Mouse (Mus musculus): ENCODE data around the gene Rbm38. TPM values are rescaled to one million over a fixed set of nuclear protein-coding genes. Genes with fewer than 3 reads are reported as not detected.

Gene Rbm38
- polyA plus RNA-seq, 1 experiment from 2014 or later, result 116 TPM

GRCm38 (mm10) chr2:173061443-173062351 lies 41.4 kb downstream of the Rbm38 start:
- no peak overlapping the region for H3K9ac ChIP-seq
- WGBS, result 55% methylated on average over 15 of the region's 15 CpGs
- H3K9me3 ChIP-seq, result no peaks in the 10 kb centered on the region
- no peak overlapping the region for H3K4me2 ChIP-seq
- peak overlapping the region; percentile 83 for H3K27ac ChIP-seq (replicated peaks)
- peaks cover 52% of the 10 kb centered on the region for H3K4me1 ChIP-seq
- H3K36me3 ChIP-seq, result no peaks in the 10 kb centered on the region
- no peaks in the 10 kb centered on the region for H3K27me3 ChIP-seq (replicated peaks)
- no peak overlapping the region for H3K4me3 ChIP-seq
- ATAC-seq (ENCODE audit: extremely low read depth, insufficient number of reproducible peaks, low FRiP score, low TSS enrichment), result no peak

GRCm38 (mm10) chr2:173063219-173063618 lies 42.9 kb downstream of the Rbm38 start:
- Histone ChIP-seq H3K4me2 (no peak overlapping the region), H3K36me3 (no peaks in the 10 kb centered on the region), H3K4me3 (no peak overlapping the region), H3K9ac (no peak overlapping the region), H3K27ac (replicated peaks) (no peak overlapping the region), H3K9me3 (peaks cover 6% of the 10 kb centered on the region; the same call in 1 of the 2 replicates), H3K27me3 (replicated peaks) (no peaks in the 10 kb centered on the region), H3K4me1 (peaks cover 37% of the 10 kb centered on the region)
- WGBS, result no CpG with 5 or more reads among the region's 1 CpGs
- no peak for ATAC-seq (ENCODE audit: extremely low read depth, insufficient number of reproducible peaks, low FRiP score, low TSS enrichment)

GRCm38 (mm10) chr2:173064864-173065263 lies 44.6 kb downstream of the Rbm38 start:
- no peak for ATAC-seq (ENCODE audit: extremely low read depth, insufficient number of reproducible peaks, low FRiP score, low TSS enrichment)
- peaks cover 25% of the 10 kb centered on the region for H3K4me1 ChIP-seq
- no peak overlapping the region for H3K4me3 ChIP-seq
- no peak overlapping the region for H3K4me2 ChIP-seq
- no peaks in the 10 kb centered on the region for H3K36me3 ChIP-seq
- WGBS, result 93% methylated on average over 2 of the region's 2 CpGs
- no peak overlapping the region for H3K27ac ChIP-seq (replicated peaks)
- no peaks in the 10 kb centered on the region for H3K27me3 ChIP-seq (replicated peaks)
- no peak overlapping the region for H3K9ac ChIP-seq
- H3K9me3 ChIP-seq, result peaks cover 10% of the 10 kb centered on the region; the same call in 1 of the 2 replicates

GRCm38 (mm10) chr2:173072948-173073347 lies 52.6 kb downstream of the Rbm38 start:
- no peaks in the 10 kb centered on the region for H3K27me3 ChIP-seq (replicated peaks)
- H3K4me1 ChIP-seq, result no peaks in the 10 kb centered on the region
- no peak overlapping the region for H3K4me3 ChIP-seq
- no peak overlapping the region for H3K27ac ChIP-seq (replicated peaks)
- H3K4me2 ChIP-seq, result no peak overlapping the region
- H3K9ac ChIP-seq, result no peak overlapping the region
- no peak for ATAC-seq (ENCODE audit: extremely low read depth, insufficient number of reproducible peaks, low FRiP score, low TSS enrichment)
- H3K36me3 ChIP-seq, result no peaks in the 10 kb centered on the region
- WGBS, result 87% methylated on average over 7 of the region's 7 CpGs
- peaks cover 8% of the 10 kb centered on the region; the same call in 1 of the 2 replicates for H3K9me3 ChIP-seq

GRCm38 (mm10) chr2:173073666-173074065 lies 53.4 kb downstream of the Rbm38 start:
- no peak overlapping the region for H3K4me3 ChIP-seq
- 0 out of 2 replicates have a peak, but pooled peaks cover 4% of the 10 kb centered on the region for H3K9me3 ChIP-seq
- WGBS, result 63% methylated on average over 5 of the region's 5 CpGs
- no peak overlapping the region for H3K27ac ChIP-seq (replicated peaks)
- no peak overlapping the region for H3K4me2 ChIP-seq
- H3K36me3 ChIP-seq, result no peaks in the 10 kb centered on the region
- ATAC-seq (ENCODE audit: extremely low read depth, insufficient number of reproducible peaks, low FRiP score, low TSS enrichment), result no peak
- no peaks in the 10 kb centered on the region for H3K4me1 ChIP-seq
- H3K27me3 ChIP-seq (replicated peaks), result no peaks in the 10 kb centered on the region
- no peak overlapping the region for H3K9ac ChIP-seq

GRCm38 (mm10) chr2:173076921-173077320 lies 56.6 kb downstream of the Rbm38 start:
- H3K4me2 ChIP-seq, result no peak overlapping the region
- no peak overlapping the region for H3K4me3 ChIP-seq
- H3K9me3 ChIP-seq, result 0 out of 2 replicates have a peak, but pooled peaks cover 4% of the 10 kb centered on the region
- WGBS, result 65% methylated on average over 9 of the region's 9 CpGs
- H3K27ac ChIP-seq (replicated peaks), result no peak overlapping the region
- H3K36me3 ChIP-seq, result no peaks in the 10 kb centered on the region
- peaks cover 21% of the 10 kb centered on the region for H3K4me1 ChIP-seq
- H3K27me3 ChIP-seq (replicated peaks), result no peaks in the 10 kb centered on the region
- H3K9ac ChIP-seq, result no peak overlapping the region
- no peak for ATAC-seq (ENCODE audit: extremely low read depth, insufficient number of reproducible peaks, low FRiP score, low TSS enrichment)

- no peak overlapping the region for H3K4me3 ChIP-seq
- peak overlapping the region; percentile 84 for H3K27ac ChIP-seq (replicated peaks)
- peak overlapping the region; percentile 61 for H3K9ac ChIP-seq
- WGBS, result 37% methylated on average over 10 of the region's 10 CpGs
- no peaks in the 10 kb centered on the region; the same call in 1 of the 2 replicates for H3K9me3 ChIP-seq
- no peaks in the 10 kb centered on the region for H3K27me3 ChIP-seq (replicated peaks)
- ATAC-seq (ENCODE audit: extremely low read depth, insufficient number of reproducible peaks, low FRiP score, low TSS enrichment), result no peak
- H3K4me1 ChIP-seq, result peaks cover 35% of the 10 kb centered on the region
- H3K4me2 ChIP-seq, result no peak overlapping the region
- H3K36me3 ChIP-seq, result no peaks in the 10 kb centered on the region
Observed at GRCm38 (mm10) chr2:173079766-173080549, 59.7 kb downstream of the Rbm38 start.

- ATAC-seq (ENCODE audit: extremely low read depth, insufficient number of reproducible peaks, low FRiP score, low TSS enrichment), result 0 out of 2 replicates have a peak, but pooled peaks have one; percentile 47
- WGBS, result 21% methylated on average over 10 of the region's 10 CpGs
- Histone ChIP-seq H3K4me2 (no peak overlapping the region), H3K27ac (replicated peaks) (peak overlapping the region; percentile 84), H3K9ac (peak overlapping the region; percentile 61), H3K9me3 (no peaks in the 10 kb centered on the region; the same call in 1 of the 2 replicates), H3K4me3 (no peak overlapping the region), H3K27me3 (replicated peaks) (no peaks in the 10 kb centered on the region), H3K36me3 (no peaks in the 10 kb centered on the region), H3K4me1 (peaks cover 35% of the 10 kb centered on the region)
Observed at GRCm38 (mm10) chr2:173080785-173081241, 60.5 kb downstream of the Rbm38 start.

- Histone ChIP-seq H3K4me1 (peaks cover 48% of the 10 kb centered on the region), H3K4me2 (no peak overlapping the region), H3K27me3 (replicated peaks) (no peaks in the 10 kb centered on the region), H3K9ac (no peak overlapping the region), H3K27ac (replicated peaks) (no peak overlapping the region), H3K9me3 (no peaks in the 10 kb centered on the region; the same call in 1 of the 2 replicates), H3K36me3 (no peaks in the 10 kb centered on the region), H3K4me3 (no peak overlapping the region)
- ATAC-seq (ENCODE audit: extremely low read depth, insufficient number of reproducible peaks, low FRiP score, low TSS enrichment), result no peak
- WGBS, result 88% methylated on average over 3 of the region's 3 CpGs
Observed at GRCm38 (mm10) chr2:173082706-173083105, 62.4 kb downstream of the Rbm38 start.

GRCm38 (mm10) chr2:173083106-173083505 lies 62.8 kb downstream of the Rbm38 start:
- Histone ChIP-seq H3K4me2 (peak overlapping the region; percentile 51), H3K27ac (replicated peaks) (peak overlapping the region; percentile 77), H3K4me3 (no peak overlapping the region), H3K9ac (peak overlapping the region; percentile 72), H3K36me3 (no peaks in the 10 kb centered on the region), H3K9me3 (no peaks in the 10 kb centered on the region; the same call in 1 of the 2 replicates), H3K4me1 (peaks cover 52% of the 10 kb centered on the region), H3K27me3 (replicated peaks) (no peaks in the 10 kb centered on the region)
- ATAC-seq (ENCODE audit: extremely low read depth, insufficient number of reproducible peaks, low FRiP score, low TSS enrichment), result no peak
- 77% methylated on average over 9 of the region's 9 CpGs for WGBS

All from heart, embryonic 13.5 days (tissue).